Mouse (Mus musculus): ENCODE measurements around the gene Gpsm3.

DNA sequence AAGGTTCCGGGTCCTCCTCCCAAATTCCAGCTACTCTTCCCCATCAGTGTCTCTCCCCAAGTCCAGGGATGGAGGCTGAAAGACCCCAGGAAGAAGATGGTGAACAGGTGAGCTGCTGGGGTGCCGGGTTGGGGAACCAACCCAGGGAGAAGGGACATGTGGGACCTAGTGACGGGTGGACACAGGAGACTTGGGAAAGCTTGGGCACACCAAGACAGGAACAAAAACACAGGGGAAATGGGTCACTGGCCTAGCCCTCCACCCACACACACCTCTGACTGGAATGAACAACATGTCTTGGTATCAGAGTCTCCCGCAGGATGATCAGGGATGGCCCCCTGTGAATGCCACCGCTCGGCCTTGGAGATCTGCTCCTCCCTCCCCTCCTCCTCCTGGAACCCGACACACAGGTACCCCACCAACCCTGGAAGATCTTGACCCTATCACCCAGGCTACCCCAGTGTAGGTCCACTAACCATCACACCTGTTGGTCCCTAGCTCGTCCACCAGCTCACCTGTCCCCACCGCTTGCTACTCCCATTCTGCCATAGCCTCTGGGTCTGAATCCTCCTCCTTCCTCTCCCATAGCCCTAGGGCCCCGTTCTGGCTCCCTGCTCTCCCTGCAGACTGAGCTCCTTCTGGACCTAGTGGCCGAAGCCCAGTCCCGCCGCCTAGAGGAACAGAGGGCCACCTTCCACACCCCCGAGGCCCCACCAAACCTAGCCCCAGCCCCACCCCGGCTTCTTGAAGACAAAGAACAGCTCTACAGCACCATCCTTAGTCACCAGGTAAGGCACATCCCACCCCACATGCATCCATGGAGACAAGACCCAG is 765 bp downstream of the Gpsm3 start:
- no peak for TF ChIP-seq GATA1 (IDR thresholded peaks at IDR 0.05; ENCODE audit: borderline replicate concordance, low read length)
- no peak for TF ChIP-seq FLI1 (IDR thresholded peaks at IDR 0.05; ENCODE audit: low read length)

Data from megakaryocyte, embryonic 14.5 days (primary cell).